Mouse (Mus musculus) MEL (cell line): Measurements from ENCODE around the gene Fam161a. TPM values are rescaled to one million over a fixed set of nuclear protein-coding genes. Genes with fewer than 3 reads are reported as not detected.

Experiments
- DNase-seq: peaks from one replicate; pipeline ENCODE4 v3.0.0; 2011; ENCODE audit warnings: low read depth, low spot score
- H3K27ac ChIP-seq: 2 replicates; pipeline ENCODE4 v1.5.1; 2012; ENCODE audit warnings: low read depth, mild to moderate bottlenecking, control low read depth, low read length, moderate library complexity; ENCODE audit not compliant: control insufficient read depth
- H3K27me3 ChIP-seq, 2 experiments: fragments of 150-350 bp in 1 of 2; sonication (generic) in 1 of 2; 2 replicates each; pipeline ENCODE4 v1.6.1; 2012; ENCODE audit warnings: low read length in 2 of 2, mild to moderate bottlenecking in 2 of 2, improper control_type of control experiment in 1 of 2, moderate library complexity in 1 of 2; ENCODE audit not compliant: insufficient read depth in 2 of 2, control insufficient read depth in 1 of 2
- H3K36me3 ChIP-seq, 2 experiments: 2 replicates each; pipeline ENCODE4 v1.6.1; 2012 to 2014; ENCODE audit warnings: low read length in 2 of 2, improper control_type of control experiment in 1 of 2, inconsistent platforms in 1 of 2, mild to moderate bottlenecking in 1 of 2; ENCODE audit not compliant: insufficient read depth in 2 of 2, control insufficient read depth in 1 of 2
- H3K4me1 ChIP-seq, 2 experiments: fragments of 150-350 bp in 1 of 2; sonication (generic) in 1 of 2; 2 replicates each; pipeline ENCODE4 v1.6.1; 2012; ENCODE audit warnings: low read length in 2 of 2, improper control_type of control experiment in 1 of 2, mild to moderate bottlenecking in 1 of 2; ENCODE audit not compliant: insufficient read depth in 2 of 2, control insufficient read depth in 1 of 2
- H3K4me3 ChIP-seq, 2 experiments: fragments of 150-350 bp in 1 of 2; sonication (generic) in 1 of 2; 2 replicates each; pipeline ENCODE4 v1.5.1; 2012; ENCODE audit warnings: low read depth in 2 of 2, low read length in 2 of 2, mild to moderate bottlenecking in 2 of 2, moderate library complexity in 2 of 2, control low read depth in 1 of 2, improper control_type of control experiment in 1 of 2; ENCODE audit not compliant: control insufficient read depth in 1 of 2, insufficient read depth in 1 of 2
- H3K79me2 ChIP-seq: 2 replicates; pipeline ENCODE4 v1.6.1; 2012; ENCODE audit warnings: mild to moderate bottlenecking, low read length, moderate library complexity; ENCODE audit not compliant: control insufficient read depth, poor library complexity, insufficient read depth
- H3K9ac ChIP-seq: 2 replicates; pipeline ENCODE4 v1.6.1; 2012; ENCODE audit warnings: low read depth, mild to moderate bottlenecking, control low read depth, low read length, moderate library complexity; ENCODE audit not compliant: control insufficient read depth, poor library complexity, severe bottlenecking
- H3K9me3 ChIP-seq: fragments of 150-350 bp; sonication (generic); replicated peaks from 2 replicates; pipeline ENCODE4 v1.6.1; 2012; ENCODE audit warnings: mild to moderate bottlenecking, low read length, improper control_type of control experiment, moderate library complexity; ENCODE audit not compliant: insufficient read depth
- BHLHE40 ChIP-seq: IDR thresholded peaks from 2 replicates; pipeline ENCODE4 v1.6.1; 2012; ENCODE audit warnings: low read depth, mild to moderate bottlenecking, inconsistent platforms, low read length, improper control_type of control experiment, borderline replicate concordance
- CHD1 ChIP-seq: IDR thresholded peaks from 2 replicates; pipeline ENCODE4 v1.6.1; 2012; ENCODE audit warnings: low read depth, mild to moderate bottlenecking, inconsistent platforms, low read length, improper control_type of control experiment
- CTCF ChIP-seq, 3 experiments: IDR thresholded peaks in 2 of 3; conservative IDR thresholded peaks in 1 of 3; 2 replicates each; pipeline ENCODE4 v1.5.1; 2011 to 2012; ENCODE audit warnings: low read length in 3 of 3, low read depth in 2 of 3, mild to moderate bottlenecking in 2 of 3, improper control_type of control experiment in 1 of 3, inconsistent platforms in 1 of 3, mixed read lengths in 1 of 3, moderate library complexity in 1 of 3; ENCODE audit not compliant: control insufficient read depth in 1 of 3, insufficient read depth in 1 of 3, poor library complexity in 1 of 3, severe bottlenecking in 1 of 3
- E2F4 ChIP-seq: IDR thresholded peaks from 2 replicates; pipeline ENCODE4 v1.6.1; 2011; ENCODE audit warnings: low read depth, low read length, improper control_type of control experiment, borderline replicate concordance
- ELF1 ChIP-seq: IDR thresholded peaks from 2 replicates; pipeline ENCODE4 v1.6.1; 2014; ENCODE audit warnings: low read depth, mild to moderate bottlenecking, inconsistent platforms, low read length, improper control_type of control experiment, moderate library complexity
- EP300 ChIP-seq, 2 experiments: IDR thresholded peaks; 2 replicates each; pipeline ENCODE4 v1.6.1; 2011; ENCODE audit warnings: improper control_type of control experiment in 2 of 2, low read length in 2 of 2, low read depth in 1 of 2, mild to moderate bottlenecking in 1 of 2
- ETS1 ChIP-seq: IDR thresholded peaks from 2 replicates; pipeline ENCODE4 v1.6.1; 2012; ENCODE audit warnings: low read depth, mild to moderate bottlenecking, inconsistent platforms, low read length, improper control_type of control experiment, moderate library complexity
- GABPA ChIP-seq: IDR thresholded peaks from 2 replicates; pipeline ENCODE4 v1.6.1; 2012; ENCODE audit warnings: low read depth, mild to moderate bottlenecking, inconsistent platforms, low read length, improper control_type of control experiment, moderate library complexity
- GATA1 ChIP-seq: IDR thresholded peaks from 2 replicates; pipeline ENCODE4 v1.6.1; 2011; ENCODE audit warnings: low read depth, low read length, improper control_type of control experiment
- KAT2A ChIP-seq: conservative IDR thresholded peaks from 2 replicates; pipeline ENCODE4 v1.6.1; 2012; ENCODE audit warnings: low read depth, low read length, improper control_type of control experiment, inconsistent platforms
- MAX ChIP-seq: IDR thresholded peaks from 2 replicates; pipeline ENCODE4 v1.6.1; 2011; ENCODE audit warnings: low read length, improper control_type of control experiment
- MXI1 ChIP-seq: IDR thresholded peaks from 2 replicates; pipeline ENCODE4 v1.6.1; 2011; ENCODE audit warnings: mild to moderate bottlenecking, low read depth, low read length, improper control_type of control experiment
- MYC ChIP-seq: IDR thresholded peaks from 2 replicates; pipeline ENCODE4 v1.6.1; 2011; ENCODE audit warnings: low read depth, mild to moderate bottlenecking, low read length, improper control_type of control experiment, moderate library complexity
- POLR2A ChIP-seq, 2 experiments: IDR thresholded peaks; 2 replicates each; pipeline ENCODE4 v1.6.1; 2011 to 2012; ENCODE audit warnings: low read length in 2 of 2, mild to moderate bottlenecking in 2 of 2, control low read depth in 1 of 2, improper control_type of control experiment in 1 of 2, low read depth in 1 of 2, moderate library complexity in 1 of 2; ENCODE audit not compliant: control insufficient read depth in 1 of 2, insufficient read depth in 1 of 2, poor library complexity in 1 of 2
- POLR2AphosphoS2 ChIP-seq: IDR thresholded peaks from 2 replicates; pipeline ENCODE4 v1.6.1; 2011; ENCODE audit warnings: low read length, improper control_type of control experiment
- RAD21 ChIP-seq: IDR thresholded peaks from 2 replicates; pipeline ENCODE4 v1.6.1; 2011; ENCODE audit warnings: mild to moderate bottlenecking, low read depth, low read length, improper control_type of control experiment
- RCOR1 ChIP-seq: IDR thresholded peaks from 2 replicates; pipeline ENCODE4 v1.6.1; 2012; ENCODE audit warnings: low read depth, mild to moderate bottlenecking, inconsistent platforms, low read length, improper control_type of control experiment
- SMC3 ChIP-seq: IDR thresholded peaks from 2 replicates; pipeline ENCODE4 v1.6.1; 2011; ENCODE audit warnings: low read depth, low read length, improper control_type of control experiment
- TAL1 ChIP-seq: IDR thresholded peaks from 2 replicates; pipeline ENCODE4 v1.6.1; 2012; ENCODE audit warnings: mild to moderate bottlenecking, inconsistent platforms, low read length, moderate library complexity, mixed read lengths
- TCF12 ChIP-seq: IDR thresholded peaks from 2 replicates; pipeline ENCODE4 v1.6.1; 2014; ENCODE audit warnings: low read depth, mild to moderate bottlenecking, inconsistent platforms, low read length, improper control_type of control experiment, moderate library complexity
- UBTF ChIP-seq: IDR thresholded peaks from 2 replicates; pipeline ENCODE4 v1.6.1; 2012; ENCODE audit warnings: low read depth, mild to moderate bottlenecking, inconsistent platforms, low read length, improper control_type of control experiment, moderate library complexity, borderline replicate concordance; ENCODE audit not compliant: insufficient read depth
- USF2 ChIP-seq, 2 experiments: IDR thresholded peaks; 2 replicates each; pipeline ENCODE4 v1.6.1; 2011 to 2012; ENCODE audit warnings: improper control_type of control experiment in 2 of 2, low read length in 2 of 2, borderline replicate concordance in 1 of 2, inconsistent platforms in 1 of 2, low read depth in 1 of 2, mild to moderate bottlenecking in 1 of 2; ENCODE audit not compliant: insufficient read depth in 1 of 2
- ZC3H11A ChIP-seq: IDR thresholded peaks from 2 replicates; pipeline ENCODE4 v1.6.1; 2012; ENCODE audit warnings: low read depth, mild to moderate bottlenecking, inconsistent platforms, low read length, improper control_type of control experiment
- ZKSCAN1 ChIP-seq: IDR thresholded peaks from 2 replicates; pipeline ENCODE4 v1.6.1; 2012; ENCODE audit warnings: low read depth, mild to moderate bottlenecking, inconsistent platforms, low read length, improper control_type of control experiment, moderate library complexity
- ZMIZ1 ChIP-seq: IDR thresholded peaks from 2 replicates; pipeline ENCODE4 v1.6.1; 2012; ENCODE audit warnings: low read depth, mild to moderate bottlenecking, inconsistent platforms, low read length, improper control_type of control experiment, moderate library complexity
- ZNF384 ChIP-seq: IDR thresholded peaks from 2 replicates; pipeline ENCODE4 v1.6.1; 2012; ENCODE audit warnings: low read depth, mild to moderate bottlenecking, inconsistent platforms, low read length, improper control_type of control experiment
- polyA plus RNA-seq, 2 experiments: library from polyadenylated mRNA; stranded (reverse) in 1 of 2; unstranded in 1 of 2; fragments of >175 nt in 1 of 2; fragments of >200 nt in 1 of 2; gene quantifications; 2 replicates each; pipeline versions ENCODE4 v1.2.1 to v1.2.4; 2012; ENCODE audit warnings: low replicate concordance in 2 of 2, low read depth in 1 of 2; ENCODE audit not compliant: insufficient read length in 2 of 2, insufficient read depth in 1 of 2, missing spikeins in 1 of 2
- total RNA-seq: library from RNA; depleted of rRNA; stranded (reverse); fragments of 300-350 nt; gene quantifications from 2 replicates; pipeline ENCODE4 v1.2.3, GENCODE M21; 2012

Fam161a gene
- total and polyA plus RNA-seq, 3 experiments: 0.27 to 1.0 TPM; not detected in 1

GRCm38 (mm10) chr11:22957791-22958374 lies 49.4 kb upstream of the Fam161a start:
- no peaks in the 10 kb centered on the region for H3K27me3 ChIP-seq
- no peak overlapping the region for H3K9ac ChIP-seq
- no peak for TF ChIP-seq EP300 (IDR thresholded peaks at IDR 0.05; ENCODE audit: low read depth in 1 of 2, low read length in 2 of 2)
- no peak for TF ChIP-seq USF2 (IDR thresholded peaks at IDR 0.05; ENCODE audit: borderline replicate concordance in 1 of 2, insufficient read depth in 1 of 2, low read depth in 1 of 2, low read length in 2 of 2)
- peak; percentile 95 for TF ChIP-seq ZNF384
- no peak for TF ChIP-seq MXI1
- TF ChIP-seq RAD21: peak; percentile 89
- TF ChIP-seq SMC3: peak; percentile 92
- no peak for TF ChIP-seq ZKSCAN1
- TF ChIP-seq MAX: no peak
- peak; percentile 49 to 77 (median 70) for TF ChIP-seq CTCF (IDR thresholded peaks at IDR 0.05 in 2 of 3, conservative IDR thresholded peaks at IDR 0.05 in 1 of 3; ENCODE audit: control insufficient read depth in 1 of 3, insufficient read depth in 1 of 3, low read depth in 2 of 3, low read length in 3 of 3, poor library complexity in 1 of 3, severe bottlenecking in 1 of 3)
- TF ChIP-seq ZMIZ1: no peak
- TF ChIP-seq POLR2A (IDR thresholded peaks at IDR 0.05; ENCODE audit: control insufficient read depth in 1 of 2, insufficient read depth in 1 of 2, low read depth in 1 of 2, low read length in 2 of 2, poor library complexity in 1 of 2): no peak
- no peak for TF ChIP-seq ETS1
- no peak for TF ChIP-seq UBTF
- no peak for TF ChIP-seq MYC
- TF ChIP-seq ZC3H11A: peak; percentile 96
- no peak for TF ChIP-seq GATA1
- TF ChIP-seq POLR2AphosphoS2: no peak
- TF ChIP-seq KAT2A: no peak
- TF ChIP-seq E2F4: no peak
- no peak for TF ChIP-seq BHLHE40
- no peak for TF ChIP-seq CHD1
- TF ChIP-seq TCF12: no peak
- no peak overlapping the region for H3K27ac ChIP-seq
- H3K79me2 ChIP-seq: no peaks in the 10 kb centered on the region
- H3K9me3 ChIP-seq: no peaks in the 10 kb centered on the region
- H3K4me1 ChIP-seq: no peaks in the 10 kb centered on the region
- H3K36me3 ChIP-seq: no peaks in the 10 kb centered on the region; a peak in 1 of 4 replicates
- peak; percentile 64 for DNase-seq
- H3K4me3 ChIP-seq: no peak overlapping the region

DNA sequence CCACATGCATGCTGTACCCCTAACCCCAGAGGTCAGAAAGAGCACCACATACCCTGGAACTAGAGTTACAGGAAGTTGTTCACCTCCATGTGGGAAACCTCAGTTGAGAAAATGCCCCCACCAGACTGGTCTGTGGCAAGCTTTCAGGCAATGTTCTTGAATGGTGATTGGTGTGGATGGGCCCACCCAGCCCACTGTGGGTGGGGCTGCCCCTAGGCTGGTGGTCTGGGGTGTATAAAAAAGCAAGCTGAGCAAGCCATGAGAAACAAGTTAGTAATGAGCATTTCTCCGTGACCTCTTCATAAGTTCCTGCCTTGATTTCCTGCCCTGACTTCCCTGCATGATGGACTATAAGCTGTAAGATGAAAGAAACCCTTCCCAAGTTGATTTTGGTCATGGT lies 45.2 kb upstream of the Fam161a start:
- TF ChIP-seq GABPA: no peak
- TF ChIP-seq ELF1: no peak
- no peak for TF ChIP-seq RAD21
- TF ChIP-seq USF2 (IDR thresholded peaks at IDR 0.05; ENCODE audit: borderline replicate concordance in 1 of 2, insufficient read depth in 1 of 2, low read depth in 1 of 2, low read length in 2 of 2): no peak
- no peak for TF ChIP-seq TAL1
- TF ChIP-seq RCOR1: no peak
- TF ChIP-seq GATA1: no peak
- no peak for DNase-seq
- no peak overlapping the region for H3K9ac ChIP-seq
- no peak overlapping the region for H3K27ac ChIP-seq
- no peaks in the 10 kb centered on the region for H3K79me2 ChIP-seq
- H3K4me3 ChIP-seq: no peak overlapping the region
- no peaks in the 10 kb centered on the region for H3K27me3 ChIP-seq
- H3K4me1 ChIP-seq: no peaks in the 10 kb centered on the region
- no peaks in the 10 kb centered on the region for H3K9me3 ChIP-seq
- H3K36me3 ChIP-seq: peaks cover 0 to 3% of the 10 kb centered on the region in 2 experiments; a peak in 1 of 4 replicates
